Mouse (Mus musculus) CD4-positive, CD25-positive, alpha-beta regulatory T cell (primary cell): ENCODE results near the gene Olfr1281. TPM values are rescaled to one million over a fixed set of nuclear protein-coding genes. Genes with fewer than 3 reads are reported as not detected.

ENCODE experiments used
- polyA plus RNA-seq: library from polyadenylated mRNA; unstranded; fragments of 100-300 nt; shearing (Covaris generic); gene quantifications from one replicate; pipeline ENCODE4 v1.2.1, GENCODE M21; 2017

Gene Olfr1281
- polyA plus RNA-seq: not detected

DNA sequence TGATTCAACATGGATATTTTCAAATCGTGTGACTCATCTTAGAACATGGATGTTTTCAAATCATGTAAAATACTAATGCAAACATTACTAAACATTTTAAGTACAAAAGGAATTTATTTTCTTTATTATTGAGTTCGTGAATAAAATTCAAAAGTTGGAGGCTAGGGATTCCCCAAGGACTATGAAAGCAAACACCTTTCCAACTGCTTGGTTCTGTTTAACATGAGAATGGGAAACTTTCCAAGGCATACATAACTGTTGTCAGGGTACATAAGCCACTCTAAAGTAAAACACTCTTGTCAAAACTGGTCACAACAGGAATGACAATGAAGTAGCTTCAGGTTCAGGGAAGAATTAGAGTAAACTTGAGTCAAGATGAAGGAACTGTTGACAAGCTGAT, at the start of gene Olfr1281:
Gene Olfr1281 (plus strand): TSS at position 301 of the 400 bp plus-strand sequence.

DNA sequence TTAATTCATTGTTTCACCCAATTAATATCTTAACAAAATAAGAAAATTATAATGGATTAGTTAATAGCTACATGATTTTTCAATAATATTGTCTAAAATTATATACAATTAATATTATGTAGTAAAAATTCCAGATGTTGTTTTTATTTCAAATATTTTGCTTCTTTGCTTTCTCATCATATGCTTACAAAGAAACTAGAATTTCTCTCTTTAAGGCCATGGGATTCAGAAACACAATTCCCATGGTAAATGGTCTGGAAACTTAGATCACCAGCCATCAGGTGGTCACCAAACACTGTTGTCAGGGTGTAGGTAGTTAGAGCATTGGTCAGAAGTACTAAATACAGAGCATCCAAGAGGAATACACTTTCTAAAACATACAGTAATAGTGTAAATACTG, 36.5 kb upstream of the Olfr1281 start, which contains the start of gene Olfr1278:
Gene Olfr1278 (plus strand): TSS at position 301 of the 400 bp plus-strand sequence.

DNA sequence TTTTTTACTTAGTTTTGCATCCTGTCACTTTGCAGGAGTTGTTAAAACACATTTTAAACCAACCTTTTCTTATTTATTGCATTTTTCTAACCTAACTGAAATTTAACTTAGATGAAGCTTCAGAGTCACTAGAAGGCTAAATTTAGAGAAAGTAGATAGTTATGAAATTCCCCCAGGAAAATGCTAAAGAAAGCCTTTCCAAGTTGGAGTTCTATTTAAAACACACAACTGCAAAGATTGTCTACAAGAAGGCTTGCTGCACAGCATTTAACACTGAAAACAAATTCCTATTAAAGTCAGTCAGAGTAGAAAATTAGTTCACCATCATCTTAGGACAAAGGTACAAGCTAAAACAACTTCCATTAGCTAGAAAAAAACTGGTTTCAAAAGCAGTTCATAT, 25.9 kb upstream of the Olfr1281 start, which contains the start of gene Olfr1279:
Gene Olfr1279 (plus strand): TSS at position 262 of the 400 bp plus-strand sequence.

DNA sequence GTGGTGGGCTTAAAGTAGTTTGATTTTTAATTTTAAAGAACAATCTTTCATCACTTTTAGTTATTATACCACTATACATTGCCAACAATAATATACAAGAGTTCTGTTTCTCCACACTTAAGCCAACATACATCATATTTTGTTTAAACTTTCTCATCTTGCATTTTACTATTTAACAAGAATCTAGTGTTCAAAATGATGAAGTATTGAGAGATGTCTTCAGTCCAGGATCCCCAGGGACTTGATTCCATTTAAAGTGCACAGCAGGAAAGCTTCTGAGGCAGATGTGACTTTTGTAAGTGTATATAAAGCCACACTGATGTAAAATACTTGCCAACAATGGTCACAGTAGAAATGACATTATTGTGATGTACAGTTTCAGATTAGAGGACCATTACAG, 12.6 kb upstream of the Olfr1281 start, which contains the start of gene Olfr1280:
Gene Olfr1280 (plus strand): TSS at position 301 of the 400 bp plus-strand sequence.

DNA sequence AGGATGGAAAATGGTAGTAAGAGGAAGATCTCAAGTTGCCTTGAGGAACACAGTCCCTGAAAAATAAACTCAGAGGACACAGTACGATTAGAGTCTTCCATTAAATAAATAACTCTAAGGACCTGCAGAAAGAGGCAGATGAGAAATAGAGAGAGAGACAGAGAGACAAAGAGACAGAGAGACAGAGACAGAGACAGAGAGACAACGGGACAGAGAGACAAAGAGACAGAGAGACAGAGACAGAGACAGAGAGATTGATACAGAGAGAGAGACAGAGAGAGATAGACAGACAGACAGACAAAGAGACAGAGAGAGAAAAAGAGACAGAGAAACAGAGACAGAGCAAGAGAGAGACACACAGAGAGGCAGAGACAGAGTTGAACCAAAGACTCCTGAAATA, 9.7 kb downstream of the Olfr1281 start, which contains the start of gene Olfr1282:
Gene Olfr1282 (minus strand): TSS at position 101 of the 400 bp plus-strand sequence.

DNA sequence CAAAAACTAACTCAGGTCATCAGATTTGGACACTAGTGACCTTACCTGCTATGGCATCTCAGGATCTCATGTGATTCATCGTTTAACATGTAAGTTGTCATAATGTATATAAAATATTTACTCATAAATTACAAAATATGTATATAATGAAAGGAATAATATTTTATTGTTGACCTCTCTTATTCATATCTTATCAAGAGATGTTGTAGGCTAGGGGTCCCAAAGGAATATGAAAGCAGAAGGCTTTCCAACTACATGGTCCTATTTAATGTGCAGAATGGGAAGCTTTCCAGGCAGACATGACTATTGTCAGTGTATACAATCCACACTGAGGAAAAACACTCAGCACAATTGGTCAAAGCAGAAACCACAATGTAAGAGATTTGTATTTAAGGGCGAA, 40.2 kb downstream of the Olfr1281 start, which contains the start of gene Olfr1283:
Gene Olfr1283 (plus strand): TSS at position 301 of the 400 bp plus-strand sequence.

DNA sequence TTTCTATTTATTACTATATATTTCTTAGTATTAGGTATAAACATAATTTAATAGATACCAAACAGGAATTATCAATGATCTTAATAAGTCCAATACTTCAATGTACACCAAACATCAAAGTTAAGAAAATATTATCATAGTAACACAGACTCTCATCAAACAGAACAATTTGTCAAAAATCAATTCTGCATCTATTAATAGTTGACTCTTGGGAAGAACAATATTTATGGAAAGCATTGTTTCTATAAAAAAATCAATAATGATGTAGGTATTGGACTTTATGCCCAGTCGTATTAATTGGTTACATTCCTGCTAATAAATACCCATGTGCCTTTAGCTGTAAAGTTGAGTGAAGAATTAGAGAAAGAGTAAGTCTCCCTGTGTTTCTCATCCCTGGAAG, 48.9 kb downstream of the Olfr1281 start, which contains the start of gene Olfr1284:
Gene Olfr1284 (plus strand): TSS at position 301 of the 400 bp plus-strand sequence.

Other genes starting within 250 kb of the Olfr1281 start
- not detected for gene Gm13941, start 220.5 kb upstream of the Olfr1281 start, polyA plus RNA-seq
- gene Gm15130, start 173.6 kb upstream of the Olfr1281 start, polyA plus RNA-seq: not detected
- gene 4930430A15Rik, start 96.9 kb upstream of the Olfr1281 start, polyA plus RNA-seq: not detected
- gene Olfr1275, start 91.2 kb upstream of the Olfr1281 start, polyA plus RNA-seq: not detected
- not detected for gene Olfr1276, start 72.0 kb upstream of the Olfr1281 start, polyA plus RNA-seq
- not detected for gene Olfr1277, start 52.4 kb upstream of the Olfr1281 start, polyA plus RNA-seq
- not detected for gene Olfr1278, start 36.4 kb upstream of the Olfr1281 start, polyA plus RNA-seq
- gene Olfr1279, start 25.9 kb upstream of the Olfr1281 start, polyA plus RNA-seq: not detected
- not detected for gene Olfr1280, start 12.5 kb upstream of the Olfr1281 start, polyA plus RNA-seq
- not detected for gene Olfr1282, start 9.6 kb downstream of the Olfr1281 start, polyA plus RNA-seq
- gene Olfr1283, start 40.3 kb downstream of the Olfr1281 start, polyA plus RNA-seq: not detected
- not detected for gene Olfr1284, start 49.0 kb downstream of the Olfr1281 start, polyA plus RNA-seq
- gene Olfr1286, start 96.6 kb downstream of the Olfr1281 start, polyA plus RNA-seq: not detected
- gene Olfr1287, start 122.6 kb downstream of the Olfr1281 start, polyA plus RNA-seq: not detected
- not detected for gene Olfr1288, start 147.6 kb downstream of the Olfr1281 start, polyA plus RNA-seq
- not detected for gene Olfr1289, start 154.3 kb downstream of the Olfr1281 start, polyA plus RNA-seq
- not detected for gene Olfr1290, start 167.3 kb downstream of the Olfr1281 start, polyA plus RNA-seq
- 0.11 TPM for gene Olfr1291-ps1, start 170.7 kb downstream of the Olfr1281 start, polyA plus RNA-seq
- 0.11 TPM for gene Olfr1293-ps, start 198.7 kb downstream of the Olfr1281 start, polyA plus RNA-seq
- gene Olfr1294, start 213.8 kb downstream of the Olfr1281 start, polyA plus RNA-seq: not detected
- not detected for gene Olfr1295, start 243.2 kb downstream of the Olfr1281 start, polyA plus RNA-seq